Mouse (Mus musculus) right cerebral cortex, adult 18-20 months (tissue): ENCODE data around the gene Gadd45gip1.

ENCODE experiments used
- DNase-seq: peaks from one replicate; pipeline ENCODE4 v3.0.0; 2022; ENCODE audit warnings: mixed read lengths

Gene Gadd45gip1

GRCm38 (mm10) chr8:84856864-84857441 is 25.6 kb downstream of the Gadd45gip1 start, which contains the start of gene Farsa:
Gene Farsa, plus strand, starts transcription at chr8:84856989.
- peak; percentile 95 for DNase-seq

- peak; percentile 46 for DNase-seq
These were observed 40.3 kb downstream of the Gadd45gip1 start, which contains the start of gene Syce2 for GRCm38 (mm10) chr8:84871376-84872308. Gene Syce2, plus strand, starts transcription at chr8:84872111.

- DNase-seq, result no peak
These were observed 41.1 kb downstream of the Gadd45gip1 start for GRCm38 (mm10) chr8:84872309-84872965.

- DNase-seq, result no peak
These were observed 41.7 kb downstream of the Gadd45gip1 start for GRCm38 (mm10) chr8:84873016-84873415.

- DNase-seq, result no peak
These were observed 43.0 kb downstream of the Gadd45gip1 start for GRCm38 (mm10) chr8:84874339-84874738.

GRCm38 (mm10) chr8:84877297-84878035 is 46.1 kb downstream of the Gadd45gip1 start:
- no peak for DNase-seq

- DNase-seq, result no peak
These were observed 47.6 kb downstream of the Gadd45gip1 start for GRCm38 (mm10) chr8:84878915-84879314.

- DNase-seq, result no peak
These were observed 53.4 kb downstream of the Gadd45gip1 start for GRCm38 (mm10) chr8:84884728-84885127.
